Mouse (Mus musculus) stomach, postnatal 0 days (tissue): Measurements from ENCODE around the gene Epo.

Experiments
- CTCF ChIP-seq: IDR thresholded peaks from 2 replicates; pipeline ENCODE4 v1.5.1; 2016; ENCODE audit warnings: antibody characterized with exemption, low read depth, mild to moderate bottlenecking, moderate library complexity
- EP300 ChIP-seq: optimal IDR thresholded peaks from 2 replicates; pipeline ENCODE3; 2016; ENCODE audit warnings: antibody characterized with exemption

DNA sequence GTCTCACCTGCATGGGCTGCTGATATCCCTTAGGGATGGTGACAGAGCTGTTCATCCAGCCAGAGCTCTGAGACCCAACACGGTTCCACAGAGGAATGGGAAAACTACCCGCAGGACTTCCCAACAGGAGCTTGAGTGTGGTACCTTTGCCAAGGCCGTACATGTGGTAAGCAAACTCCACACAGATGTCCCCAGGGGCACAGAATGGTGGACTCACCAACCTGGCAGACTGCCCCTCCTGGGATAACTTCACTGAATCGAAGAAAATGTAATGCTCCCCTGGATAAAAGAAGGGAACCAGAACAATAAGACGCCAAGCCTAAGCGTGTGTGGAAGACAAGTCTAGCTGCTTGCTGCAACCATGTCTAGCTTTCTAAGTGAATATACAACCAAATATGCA is 66.1 kb downstream of the Epo start:
- TF ChIP-seq CTCF = no peak
- TF ChIP-seq EP300 = no peak
